Mouse (Mus musculus): ENCODE data around the gene Afap1. TPM values are rescaled to one million over a fixed set of nuclear protein-coding genes. Genes with fewer than 3 reads are reported as not detected.

Gene Afap1
- polyA plus RNA-seq, 1 experiment from 2014 or later = 25.6 TPM

DNA sequence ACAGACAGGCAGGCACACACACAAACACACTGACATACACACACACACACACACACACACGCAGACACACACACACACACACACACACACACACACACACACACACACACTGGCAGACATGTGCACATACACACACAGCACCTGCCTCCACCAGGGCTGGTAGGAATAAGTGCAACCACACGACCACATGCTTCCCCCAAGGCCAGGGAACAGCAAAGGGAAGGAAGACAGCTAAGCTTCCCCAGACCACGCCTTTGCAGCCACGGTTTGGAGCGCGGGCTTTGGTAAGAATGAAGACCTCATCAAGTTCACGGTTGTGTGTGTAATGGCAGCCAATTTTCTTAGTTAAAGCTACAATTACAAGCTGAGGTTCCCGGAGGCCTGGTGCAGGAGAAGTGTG lies 67.0 kb downstream of the Afap1 start:
- WGBS = 70% methylated on average over 8 of the region's 8 CpGs
- Histone ChIP-seq H3K27ac (peak overlapping the region; percentile 12; the same call in 1 of the 2 replicates), H3K9ac (no peak overlapping the region), H3K9me3 (no peaks in the 10 kb centered on the region), H3K4me3 (no peak overlapping the region), H3K27me3 (no peaks in the 10 kb centered on the region), H3K4me1 (peaks cover 7% of the 10 kb centered on the region; the same call in 1 of the 2 replicates), H3K36me3 (peaks cover 66% of the 10 kb centered on the region), H3K4me2 (replicated peaks) (no peak overlapping the region)
- ATAC-seq (ENCODE audit: insufficient number of reproducible peaks, insufficient read depth, low FRiP score, low TSS enrichment) = no peak

DNA sequence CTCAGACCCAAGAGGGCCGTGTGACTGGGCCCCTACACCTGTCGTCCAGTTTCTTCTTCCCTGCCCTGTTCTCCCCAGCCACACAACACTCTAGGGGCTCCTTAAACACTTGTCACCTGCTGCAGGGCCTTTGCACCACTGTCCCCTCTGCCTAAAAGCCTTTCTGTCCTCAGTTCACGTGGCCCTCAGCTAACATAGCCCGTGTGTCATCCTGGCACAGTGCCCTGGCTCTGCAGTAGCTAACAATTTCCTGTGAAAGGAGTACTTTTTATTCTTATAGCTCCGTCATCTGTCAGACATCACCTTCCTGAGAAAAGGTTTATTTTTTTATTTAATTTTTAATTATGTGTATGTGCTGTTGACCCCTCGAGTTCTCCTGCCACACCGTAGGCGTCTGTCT lies 68.2 kb downstream of the Afap1 start:
- H3K9me3 ChIP-seq = no peaks in the 10 kb centered on the region
- 78% methylated on average over 8 of the region's 8 CpGs for WGBS
- H3K9ac ChIP-seq = no peak overlapping the region
- H3K4me2 ChIP-seq (replicated peaks) = no peak overlapping the region
- no peak overlapping the region for H3K4me3 ChIP-seq
- no peak overlapping the region for H3K27ac ChIP-seq
- no peak for ATAC-seq (ENCODE audit: insufficient number of reproducible peaks, insufficient read depth, low FRiP score, low TSS enrichment)
- peaks cover 71% of the 10 kb centered on the region for H3K36me3 ChIP-seq
- peaks cover 7% of the 10 kb centered on the region; the same call in 1 of the 2 replicates for H3K4me1 ChIP-seq
- no peaks in the 10 kb centered on the region for H3K27me3 ChIP-seq

DNA sequence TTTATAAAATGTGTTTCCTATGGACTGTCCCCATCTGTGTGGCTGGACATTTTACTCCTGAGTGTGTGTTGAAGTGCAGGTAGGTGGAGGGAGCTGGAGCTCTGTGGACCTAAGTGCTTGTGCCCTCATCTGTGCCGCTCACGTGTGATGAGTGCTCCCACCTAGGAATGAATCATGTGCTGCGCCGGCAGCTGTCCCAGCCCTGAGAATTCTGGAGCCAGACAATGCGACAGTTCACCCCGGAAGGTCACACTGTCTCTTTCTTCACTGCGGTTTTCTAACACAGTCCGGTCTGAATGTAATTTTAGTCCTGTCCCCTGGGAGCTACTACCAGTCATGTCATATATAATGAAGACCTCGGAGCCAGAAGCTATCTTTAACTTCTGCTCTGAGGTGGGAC lies 70.5 kb downstream of the Afap1 start:
- Histone ChIP-seq H3K27me3 (no peaks in the 10 kb centered on the region), H3K4me1 (no peaks in the 10 kb centered on the region), H3K4me3 (no peak overlapping the region), H3K27ac (no peak overlapping the region), H3K36me3 (peaks cover 82% of the 10 kb centered on the region), H3K9ac (no peak overlapping the region), H3K4me2 (replicated peaks) (no peak overlapping the region), H3K9me3 (no peaks in the 10 kb centered on the region)
- ATAC-seq (ENCODE audit: insufficient number of reproducible peaks, insufficient read depth, low FRiP score, low TSS enrichment) = no peak
- 73% methylated on average over 9 of the region's 9 CpGs for WGBS

DNA sequence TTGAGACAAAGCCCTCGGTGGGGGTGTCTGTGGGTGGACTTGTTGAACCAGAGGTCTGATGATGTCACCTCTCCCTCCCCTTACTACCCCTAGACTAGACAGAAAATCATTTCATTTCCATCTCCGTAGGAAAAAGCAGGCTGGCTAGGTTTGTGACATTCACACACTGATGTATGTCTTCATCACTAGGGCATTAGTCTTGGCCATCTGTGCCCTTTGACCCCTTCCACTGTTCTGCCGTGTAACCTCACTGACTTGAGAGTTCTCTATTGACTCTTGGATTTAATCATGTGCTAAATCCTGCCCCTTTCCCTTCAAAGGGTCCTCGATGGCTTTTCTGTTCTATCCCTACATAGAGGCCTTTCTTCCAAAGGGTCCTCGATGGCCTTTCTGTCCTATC lies 71.9 kb downstream of the Afap1 start:
- 50% methylated on average over 5 of the region's 5 CpGs for WGBS
- Histone ChIP-seq H3K4me1 (no peaks in the 10 kb centered on the region), H3K27ac (no peak overlapping the region), H3K4me2 (replicated peaks) (no peak overlapping the region), H3K27me3 (no peaks in the 10 kb centered on the region), H3K36me3 (peaks cover 90% of the 10 kb centered on the region), H3K9me3 (no peaks in the 10 kb centered on the region), H3K9ac (no peak overlapping the region), H3K4me3 (no peak overlapping the region)
- ATAC-seq (ENCODE audit: insufficient number of reproducible peaks, insufficient read depth, low FRiP score, low TSS enrichment) = no peak

DNA sequence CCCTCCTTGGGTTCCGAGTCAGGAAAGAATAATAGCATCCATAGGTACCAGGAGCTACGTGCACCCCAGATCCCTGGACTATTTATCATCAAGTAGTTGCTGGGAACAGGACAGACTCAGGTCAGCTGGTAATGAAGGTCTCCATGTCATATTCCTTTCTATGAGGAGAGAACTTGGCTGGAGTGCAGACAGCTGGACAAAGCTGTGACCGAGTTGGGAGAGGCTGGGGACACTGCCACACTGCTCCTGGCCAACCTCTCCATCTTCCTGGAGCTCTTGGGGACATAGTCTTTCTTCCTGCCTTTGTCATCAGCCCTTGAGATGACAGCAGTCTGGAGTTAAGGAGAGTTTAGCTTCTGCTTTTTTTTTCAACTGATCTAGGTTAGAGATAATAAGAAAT lies 76.7 kb downstream of the Afap1 start:
- H3K27ac ChIP-seq = no peak overlapping the region
- H3K36me3 ChIP-seq = peaks cover 54% of the 10 kb centered on the region
- H3K4me1 ChIP-seq = no peaks in the 10 kb centered on the region
- H3K27me3 ChIP-seq = no peaks in the 10 kb centered on the region
- H3K9ac ChIP-seq = no peak overlapping the region
- H3K9me3 ChIP-seq = no peaks in the 10 kb centered on the region
- ATAC-seq (ENCODE audit: insufficient number of reproducible peaks, insufficient read depth, low FRiP score, low TSS enrichment) = no peak
- H3K4me2 ChIP-seq (replicated peaks) = no peak overlapping the region
- no peak overlapping the region for H3K4me3 ChIP-seq
- 82% methylated on average over 3 of the region's 3 CpGs for WGBS

DNA sequence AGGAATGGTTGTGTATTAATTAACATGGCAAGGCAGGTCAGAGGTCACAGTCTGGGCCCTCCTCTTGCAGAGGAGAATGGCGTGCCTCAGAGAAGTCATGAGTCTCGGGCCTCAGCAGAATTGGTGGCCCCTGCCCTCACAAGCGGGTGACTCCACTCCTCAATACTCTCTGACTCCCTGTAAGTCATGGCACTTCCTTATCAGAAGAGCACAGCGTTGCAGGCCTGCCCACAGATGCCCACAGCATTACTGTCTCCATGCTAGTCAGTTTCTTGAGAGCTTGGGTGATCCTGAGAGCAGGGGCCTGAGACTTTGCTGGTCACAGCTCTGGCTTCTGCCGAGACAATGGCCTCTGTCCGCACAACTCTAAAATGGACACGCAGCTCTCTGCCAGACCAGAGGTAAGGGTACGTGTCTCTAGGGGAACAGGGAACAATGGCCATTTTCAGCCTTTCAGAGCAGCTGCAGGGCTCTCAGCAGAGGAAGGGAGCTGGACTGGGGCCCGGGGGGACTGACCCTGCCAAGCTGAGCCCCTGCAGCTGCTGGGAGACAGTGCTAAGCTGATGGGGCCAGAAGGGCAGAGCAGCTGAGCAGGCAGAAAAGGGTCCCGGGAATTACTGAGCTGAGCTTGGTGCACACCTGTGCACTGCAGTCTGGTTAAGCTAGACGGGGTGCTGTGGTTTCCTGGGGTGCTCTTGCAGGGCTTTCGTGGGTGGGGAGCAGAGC lies 77.4 kb downstream of the Afap1 start:
- H3K9me3 ChIP-seq = no peaks in the 10 kb centered on the region
- no peak overlapping the region for H3K4me2 ChIP-seq (replicated peaks)
- WGBS = 49% methylated on average over 12 of the region's 12 CpGs
- H3K27me3 ChIP-seq = no peaks in the 10 kb centered on the region
- peak overlapping the region; percentile 33 for H3K27ac ChIP-seq
- H3K9ac ChIP-seq = no peak overlapping the region
- H3K4me1 ChIP-seq = no peaks in the 10 kb centered on the region
- no peak overlapping the region for H3K4me3 ChIP-seq
- H3K36me3 ChIP-seq = peaks cover 53% of the 10 kb centered on the region
- no peak for ATAC-seq (ENCODE audit: insufficient number of reproducible peaks, insufficient read depth, low FRiP score, low TSS enrichment)

DNA sequence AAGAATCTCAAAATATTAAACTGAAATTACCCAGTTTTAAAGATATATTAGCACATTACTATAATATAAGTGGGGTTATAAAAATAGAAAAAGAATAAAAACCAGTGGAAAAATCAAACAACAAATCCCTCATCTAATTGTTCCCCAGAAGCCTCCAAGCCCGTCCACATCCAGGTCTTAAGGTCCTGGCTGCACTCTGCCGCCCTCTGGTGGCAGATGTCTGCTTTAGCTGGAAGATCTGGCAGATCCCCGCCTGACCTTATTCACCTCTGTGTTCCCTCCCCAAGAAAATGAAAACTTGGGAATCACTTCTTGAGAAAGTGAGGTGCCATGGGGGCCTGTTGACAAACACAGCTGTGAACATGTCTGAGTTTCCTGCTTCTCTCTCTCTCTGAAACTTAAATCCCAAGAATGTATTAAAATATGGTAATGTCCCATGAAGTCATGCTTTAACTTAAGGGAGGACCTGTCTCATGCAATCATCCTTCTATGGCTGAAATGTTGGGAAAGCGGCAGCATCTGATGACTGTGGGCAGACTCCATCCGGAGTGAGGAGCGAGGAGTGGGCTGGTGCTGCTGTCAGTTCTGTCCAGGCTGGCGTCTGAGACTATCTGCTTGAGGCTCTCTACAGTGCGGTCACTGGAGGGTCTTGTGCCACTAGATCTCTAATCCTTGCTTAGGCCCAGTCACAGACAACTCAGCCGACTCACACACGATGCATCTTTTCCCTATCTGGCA lies 78.9 kb downstream of the Afap1 start:
- Histone ChIP-seq H3K36me3 (peaks cover 51% of the 10 kb centered on the region), H3K4me3 (no peak overlapping the region), H3K4me1 (no peaks in the 10 kb centered on the region), H3K9me3 (no peaks in the 10 kb centered on the region), H3K27ac (no peak overlapping the region), H3K4me2 (replicated peaks) (no peak overlapping the region), H3K9ac (no peak overlapping the region), H3K27me3 (no peaks in the 10 kb centered on the region)
- WGBS = 58% methylated on average over 10 of the region's 10 CpGs
- no peak for ATAC-seq (ENCODE audit: insufficient number of reproducible peaks, insufficient read depth, low FRiP score, low TSS enrichment)

DNA sequence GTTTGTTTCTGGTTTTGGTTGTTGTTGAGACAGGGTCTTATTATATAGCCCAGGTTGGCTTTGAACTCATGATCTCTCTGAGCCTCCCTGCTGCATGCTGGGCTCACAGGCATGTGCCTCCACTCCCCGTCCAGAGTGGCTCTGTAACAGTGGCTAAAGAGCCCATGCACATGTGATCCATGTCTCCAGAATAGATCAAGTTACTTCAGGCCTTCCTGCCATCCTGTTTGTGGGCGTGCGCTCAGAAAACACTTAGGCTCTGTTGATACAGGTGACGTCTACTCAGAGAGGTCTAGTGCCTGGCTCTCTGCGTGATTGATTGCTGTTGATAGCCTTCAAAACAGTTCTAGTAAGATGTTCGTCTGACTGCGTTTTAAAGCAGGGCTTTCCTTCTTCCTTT lies 79.6 kb downstream of the Afap1 start:
- ATAC-seq (ENCODE audit: insufficient number of reproducible peaks, insufficient read depth, low FRiP score, low TSS enrichment) = no peak
- WGBS = 38% methylated on average over 7 of the region's 7 CpGs
- H3K27me3 ChIP-seq = no peaks in the 10 kb centered on the region
- no peaks in the 10 kb centered on the region for H3K4me1 ChIP-seq
- no peak overlapping the region; the same call in 1 of the 2 replicates for H3K27ac ChIP-seq
- H3K36me3 ChIP-seq = peaks cover 52% of the 10 kb centered on the region
- no peak overlapping the region for H3K4me2 ChIP-seq (replicated peaks)
- H3K4me3 ChIP-seq = no peak overlapping the region
- H3K9me3 ChIP-seq = no peaks in the 10 kb centered on the region
- no peak overlapping the region for H3K9ac ChIP-seq

DNA sequence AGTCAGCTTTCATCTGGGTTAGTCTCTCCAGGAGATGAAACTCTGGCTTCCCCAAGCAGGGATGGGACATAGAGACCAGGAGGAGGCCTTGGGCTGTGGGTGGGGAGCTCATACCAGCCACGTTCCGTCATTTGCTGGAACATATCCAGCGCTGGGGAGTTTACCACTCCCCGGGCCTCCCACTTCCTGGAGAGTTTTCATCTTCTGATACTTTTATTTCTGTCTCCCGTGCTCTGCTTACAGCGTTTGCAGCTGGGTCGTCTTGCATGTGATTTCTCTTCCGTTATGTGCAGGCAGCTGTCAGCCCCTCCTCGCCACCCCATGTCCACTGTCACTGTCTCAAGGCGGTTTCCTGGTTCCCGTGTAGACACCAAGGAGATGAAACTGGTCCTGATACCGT lies 80.7 kb downstream of the Afap1 start:
- 67% methylated on average over 12 of the region's 12 CpGs for WGBS
- no peaks in the 10 kb centered on the region for H3K27me3 ChIP-seq
- H3K36me3 ChIP-seq = peaks cover 50% of the 10 kb centered on the region
- no peak overlapping the region for H3K4me2 ChIP-seq (replicated peaks)
- no peak overlapping the region; the same call in 1 of the 2 replicates for H3K27ac ChIP-seq
- no peaks in the 10 kb centered on the region for H3K9me3 ChIP-seq
- H3K4me1 ChIP-seq = no peaks in the 10 kb centered on the region
- no peak overlapping the region for H3K9ac ChIP-seq
- no peak overlapping the region for H3K4me3 ChIP-seq
- no peak for ATAC-seq (ENCODE audit: insufficient number of reproducible peaks, insufficient read depth, low FRiP score, low TSS enrichment)

DNA sequence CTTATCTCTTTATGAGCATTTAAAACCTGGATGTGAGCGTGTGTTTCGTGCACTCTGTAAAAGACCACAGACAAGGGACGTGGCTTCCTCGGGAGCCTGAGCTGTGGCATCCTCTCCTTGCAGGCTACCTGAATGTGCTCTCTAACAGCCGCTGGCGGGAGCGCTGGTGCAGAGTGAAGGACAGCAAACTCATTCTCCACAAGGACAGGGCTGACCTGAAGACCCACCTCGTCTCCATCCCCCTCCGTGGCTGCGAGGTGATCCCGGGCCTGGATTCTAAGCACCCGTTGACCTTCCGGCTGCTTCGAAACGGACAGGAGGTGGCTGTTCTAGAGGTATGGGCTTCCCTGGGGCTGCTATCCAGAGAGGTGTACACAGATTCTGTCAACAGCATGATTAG lies 81.1 kb downstream of the Afap1 start:
- no peak for ATAC-seq (ENCODE audit: insufficient number of reproducible peaks, insufficient read depth, low FRiP score, low TSS enrichment)
- Histone ChIP-seq H3K4me1 (no peaks in the 10 kb centered on the region), H3K9ac (no peak overlapping the region), H3K4me2 (replicated peaks) (no peak overlapping the region), H3K36me3 (peaks cover 50% of the 10 kb centered on the region), H3K4me3 (no peak overlapping the region), H3K9me3 (no peaks in the 10 kb centered on the region), H3K27ac (no peak overlapping the region), H3K27me3 (no peaks in the 10 kb centered on the region)
- whole genome bisulfite sequencing = 89% methylated on average over 15 of the region's 15 CpGs

DNA sequence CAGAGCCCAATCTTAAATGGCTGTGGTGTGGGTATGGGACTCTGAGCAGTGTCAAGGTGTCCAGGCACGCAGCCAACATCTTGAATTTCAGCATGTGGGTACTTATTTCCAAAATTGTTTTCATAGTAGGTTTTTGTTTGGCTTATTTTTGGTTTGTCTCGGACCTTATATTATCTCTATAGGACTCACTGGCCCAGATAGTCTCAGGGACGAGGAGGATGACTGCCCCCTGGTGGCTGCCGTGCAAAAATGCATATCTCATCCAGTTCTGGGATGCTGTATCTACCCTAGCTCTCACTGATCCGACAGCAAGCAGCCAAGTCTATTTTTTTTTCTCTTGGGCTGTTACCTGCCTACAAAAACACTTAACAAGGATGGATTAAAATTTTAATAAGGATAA lies 82.6 kb downstream of the Afap1 start:
- Histone ChIP-seq H3K36me3 (peaks cover 48% of the 10 kb centered on the region), H3K27ac (no peak overlapping the region)
- no peak for ATAC-seq (ENCODE audit: insufficient number of reproducible peaks, insufficient read depth, low FRiP score, low TSS enrichment)

DNA sequence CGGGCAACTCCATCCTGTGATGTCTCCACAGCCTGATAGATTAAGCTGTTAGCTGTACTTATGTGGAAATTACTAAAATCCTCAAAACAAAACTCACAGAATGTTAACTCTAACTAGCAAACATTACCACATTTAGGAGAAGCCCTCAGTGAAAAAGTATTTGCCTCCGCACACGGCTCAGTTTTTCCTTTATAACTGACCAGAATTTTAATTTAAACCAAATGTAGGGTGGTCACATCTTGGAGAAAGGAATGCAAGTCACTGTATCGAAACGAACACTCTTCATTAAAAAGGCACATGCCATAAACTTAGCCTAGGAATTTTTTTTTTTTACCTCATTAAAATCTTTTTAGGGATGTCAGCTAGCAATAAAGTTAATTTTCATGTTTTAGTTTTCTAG lies 87.4 kb downstream of the Afap1 start:
- H3K27ac ChIP-seq = no peak overlapping the region
- no peak overlapping the region for H3K9ac ChIP-seq
- no peak for ATAC-seq (ENCODE audit: insufficient number of reproducible peaks, insufficient read depth, low FRiP score, low TSS enrichment)
- no peaks in the 10 kb centered on the region for H3K4me1 ChIP-seq
- H3K4me2 ChIP-seq (replicated peaks) = no peak overlapping the region
- no peaks in the 10 kb centered on the region for H3K27me3 ChIP-seq
- 45% methylated on average over 5 of the region's 5 CpGs for WGBS
- no peak overlapping the region for H3K4me3 ChIP-seq
- H3K9me3 ChIP-seq = no peaks in the 10 kb centered on the region
- peaks cover 59% of the 10 kb centered on the region for H3K36me3 ChIP-seq

More for the DNA sequence above, 82.6 kb downstream of the Afap1 start:
- Histone ChIP-seq H3K4me1 (no peaks in the 10 kb centered on the region), H3K9me3 (no peaks in the 10 kb centered on the region), H3K9ac (no peak overlapping the region), H3K27me3 (no peaks in the 10 kb centered on the region), H3K4me3 (no peak overlapping the region), H3K4me2 (replicated peaks) (no peak overlapping the region)
- WGBS = 19% methylated on average over 5 of the region's 5 CpGs

All from embryonic facial prominence, embryonic 12.5 days (tissue).